Mouse (Mus musculus) liver (tissue): ENCODE results near the gene Tsg101.

ENCODE experiments used
- DNase-seq: peaks from one replicate; pipeline ENCODE4 v3.0.0-alpha.2; 2020; ENCODE audit warnings: mixed read lengths

Tsg101 gene

DNA sequence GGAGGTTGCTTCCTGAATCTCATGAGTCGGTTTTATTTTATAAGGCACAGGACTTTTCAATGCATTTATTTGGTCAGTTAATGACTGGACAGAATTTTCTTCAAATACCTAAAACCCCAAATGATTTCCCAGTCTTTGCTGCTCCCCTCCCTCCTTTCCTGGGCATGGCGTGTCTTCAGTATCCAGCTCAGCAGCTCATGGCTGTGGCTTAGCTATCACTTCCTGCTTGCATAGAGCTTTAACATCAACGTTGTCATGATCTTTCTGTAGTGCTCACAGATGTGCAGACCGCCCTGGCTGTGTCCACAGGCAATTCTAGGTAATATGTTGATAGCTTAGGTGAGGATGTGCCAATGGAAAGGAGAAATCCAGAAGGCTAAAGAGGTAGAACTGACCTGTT is 47.8 kb downstream of the Tsg101 start:
- no peak for DNase-seq

- no peak for DNase-seq
Measured at GRCm38 (mm10) chr7:46860996-46861395, 58.8 kb downstream of the Tsg101 start, which contains the start of gene Ldhc. TSS of gene Ldhc (plus strand) at chr7:46861203.

DNA sequence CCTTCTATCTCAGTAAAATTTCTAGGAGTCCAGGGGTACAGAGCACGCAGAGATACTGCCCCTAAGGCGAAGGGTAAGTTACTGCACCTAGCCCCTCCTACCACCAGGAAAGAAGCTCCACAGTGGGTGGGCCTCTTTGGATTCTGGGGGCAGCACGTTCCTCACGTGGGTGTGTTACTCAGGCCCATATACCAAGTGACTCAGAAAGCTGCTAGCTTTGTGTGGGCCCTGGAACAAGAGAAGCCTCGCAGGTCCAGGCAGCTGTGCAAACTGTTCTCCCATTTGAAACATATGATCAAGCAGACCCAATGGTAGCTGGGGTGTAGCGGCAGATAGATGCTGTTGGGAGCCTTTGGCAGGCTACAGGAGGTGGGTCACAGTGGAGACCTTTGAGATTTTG is 60.7 kb downstream of the Tsg101 start:
- DNase-seq = no peak

- no peak for DNase-seq
Measured at GRCm38 (mm10) chr7:46857436-46857835, 62.3 kb downstream of the Tsg101 start.

DNA sequence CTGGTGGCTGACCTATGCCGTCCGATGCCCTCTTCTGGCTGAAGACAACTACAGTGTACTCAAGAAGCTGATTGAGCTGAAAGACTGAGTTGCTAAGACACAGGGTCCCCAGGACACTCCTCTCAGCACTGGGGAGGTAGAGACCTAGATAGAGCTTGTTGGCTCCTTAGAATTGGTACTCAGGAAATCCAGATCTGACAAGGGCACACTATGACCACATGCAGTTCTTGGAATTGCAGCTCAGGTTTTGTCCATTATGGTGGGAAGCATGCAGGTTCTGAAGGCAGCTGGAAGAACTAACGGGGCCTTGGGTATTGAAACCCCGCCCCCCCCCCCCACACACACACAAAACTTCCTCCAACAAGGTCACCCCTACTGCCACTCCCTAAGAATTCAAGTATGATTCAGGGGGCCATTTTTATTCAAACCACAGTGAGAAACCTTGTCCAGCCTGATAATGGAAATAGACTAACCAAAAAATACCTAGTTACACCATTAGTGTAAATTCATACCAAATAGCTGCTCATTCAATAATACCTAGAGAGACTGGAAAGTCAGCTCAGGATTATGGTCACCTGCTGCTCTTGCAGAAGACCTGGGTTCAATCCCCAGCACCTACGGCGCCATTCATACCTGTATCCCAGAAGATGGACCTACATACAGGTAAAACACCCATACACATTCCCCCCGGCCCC is 63.8 kb downstream of the Tsg101 start:
- no peak for DNase-seq

- no peak for DNase-seq
Measured at GRCm38 (mm10) chr7:46853365-46853764, 66.4 kb downstream of the Tsg101 start.

DNA sequence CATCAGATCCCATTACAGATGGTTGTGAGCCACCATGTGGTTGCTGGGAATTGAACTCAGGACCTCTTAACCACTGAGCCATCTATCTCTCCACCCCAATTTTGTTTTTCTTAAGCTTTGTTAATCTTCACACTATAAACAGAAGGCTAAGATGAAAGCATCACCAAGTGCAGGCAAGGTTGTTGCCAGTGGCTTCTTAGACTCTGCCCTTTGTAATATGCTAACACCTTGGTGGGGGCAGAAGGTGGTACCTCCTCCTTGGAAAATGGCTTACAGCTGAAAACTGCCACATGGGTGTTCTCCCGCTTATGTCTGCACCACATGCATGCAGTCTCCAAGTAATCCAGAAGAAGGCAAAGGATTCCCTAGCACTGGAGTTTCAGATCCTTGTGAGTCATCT is 67.1 kb downstream of the Tsg101 start:
- no peak for DNase-seq

GRCm38 (mm10) chr7:46851026-46851425 is 68.7 kb downstream of the Tsg101 start:
- DNase-seq = no peak

- no peak for DNase-seq
Measured at GRCm38 (mm10) chr7:46849287-46849686, 70.5 kb downstream of the Tsg101 start.

GRCm38 (mm10) chr7:46846486-46847244 is 73.1 kb downstream of the Tsg101 start:
- DNase-seq = peak; percentile 81

- DNase-seq = no peak
Measured at GRCm38 (mm10) chr7:46845978-46846485, 73.7 kb downstream of the Tsg101 start.

DNA sequence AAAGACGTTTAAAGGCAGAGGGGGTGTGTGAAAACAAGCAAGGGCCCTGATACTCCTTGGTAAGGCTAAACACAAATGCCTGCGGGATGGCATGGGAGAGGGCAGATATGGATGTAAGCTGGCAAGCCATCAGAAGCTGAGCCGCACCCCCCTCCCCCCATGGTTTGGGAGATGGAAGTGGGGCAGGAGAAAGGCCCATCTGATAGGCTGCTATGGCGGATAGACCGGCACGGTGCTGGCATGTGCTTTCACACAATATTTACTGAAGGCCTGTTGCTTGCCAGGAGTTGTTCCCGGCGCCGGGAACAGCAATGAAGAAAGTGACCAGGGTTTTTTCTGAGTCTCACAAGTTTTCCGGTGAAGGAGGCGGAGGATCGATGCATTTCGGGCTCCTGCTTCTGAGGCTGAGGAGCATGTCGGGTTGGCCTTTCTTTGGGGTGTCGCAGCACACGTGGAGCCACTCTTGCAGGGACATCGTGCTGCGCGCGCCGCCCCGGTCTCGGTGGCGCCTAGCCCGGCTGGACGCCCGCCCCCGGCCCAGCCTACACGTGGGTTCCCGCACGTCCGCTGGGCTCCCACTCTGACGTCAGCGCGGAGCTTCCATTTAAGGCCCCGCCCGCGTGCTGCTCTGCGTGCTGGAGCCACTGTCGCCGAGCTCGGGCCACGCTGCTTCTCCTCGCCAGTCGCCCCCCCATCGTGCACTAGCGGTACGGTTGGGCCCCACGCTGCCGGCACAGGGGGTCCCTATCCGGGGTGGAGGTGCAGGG is 74.4 kb downstream of the Tsg101 start:
- peak; percentile 91 for DNase-seq

GRCm38 (mm10) chr7:46843576-46843975 is 76.2 kb downstream of the Tsg101 start:
- DNase-seq = no peak

- DNase-seq = no peak
Measured at GRCm38 (mm10) chr7:46842278-46842677, 77.5 kb downstream of the Tsg101 start.

GRCm38 (mm10) chr7:46840787-46841525 is 78.8 kb downstream of the Tsg101 start, which contains the start of gene Ldha:
TSS of gene Ldha (plus strand) at chr7:46841475.
- no peak for DNase-seq

GRCm38 (mm10) chr7:46840326-46840725 is 79.4 kb downstream of the Tsg101 start:
- no peak for DNase-seq

DNA sequence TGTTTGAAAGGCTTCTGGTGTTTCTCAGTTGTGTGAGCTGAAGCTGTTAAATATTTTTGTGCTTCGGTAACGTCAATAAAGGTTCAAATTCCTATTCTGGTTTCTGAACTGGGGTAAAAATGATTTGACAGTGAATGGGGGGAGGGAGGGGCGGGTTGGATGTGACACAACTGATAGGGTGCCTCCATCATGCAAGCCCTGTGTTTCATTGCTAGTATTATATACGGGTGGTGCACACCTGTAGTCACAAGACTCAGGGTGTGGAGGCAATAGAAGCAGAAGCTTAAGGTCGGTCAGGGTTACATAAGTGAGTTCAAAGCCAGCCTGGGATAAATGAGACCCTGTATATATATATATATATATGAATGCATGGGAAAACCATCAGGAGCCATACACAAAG is 79.9 kb downstream of the Tsg101 start:
- no peak for DNase-seq

- DNase-seq = peak; percentile 24
Measured at GRCm38 (mm10) chr7:46839446-46839845, 80.3 kb downstream of the Tsg101 start.
